Mouse (Mus musculus): ENCODE measurements around the gene Clybl.

Clybl gene

DNA sequence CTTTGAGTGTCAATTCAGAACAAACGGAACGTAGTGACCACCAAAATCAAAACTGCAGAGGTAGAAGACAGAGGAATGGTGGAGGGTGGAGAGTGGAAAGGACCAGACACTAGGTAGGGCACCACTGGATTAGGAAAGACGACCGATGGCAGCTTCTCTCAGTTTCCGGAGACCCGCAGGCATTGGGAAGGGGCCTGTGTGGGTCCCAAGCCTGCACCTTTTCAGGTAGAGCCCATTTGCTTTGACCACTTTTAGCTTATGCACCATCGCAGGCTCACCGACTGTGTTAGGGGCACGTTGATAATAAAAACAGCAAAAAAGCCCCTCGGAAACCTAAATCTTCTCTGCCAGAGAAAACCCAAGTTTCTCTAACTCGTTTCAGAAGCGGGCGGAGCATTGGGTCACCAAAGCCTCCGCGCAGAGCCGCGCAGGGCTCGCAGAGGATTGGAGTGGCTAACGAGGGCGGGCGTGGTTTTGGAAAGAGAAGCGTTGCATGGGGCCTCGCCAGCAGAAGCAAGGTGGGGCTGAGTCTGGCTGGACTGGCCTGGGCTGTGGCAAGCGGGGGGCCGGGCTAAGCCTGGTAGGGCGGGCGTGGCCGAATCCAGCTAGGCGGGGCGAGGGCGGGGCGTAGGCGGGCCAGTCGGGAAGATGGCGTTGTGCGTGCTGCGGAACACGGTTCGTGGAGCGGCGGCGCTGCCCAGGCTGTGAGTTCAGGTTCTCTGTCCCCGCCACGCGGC is at the start of gene Clybl:
Clybl (plus strand) TSS at position 627 of the 737 bp plus-strand sequence.
- DNase-seq (ENCODE audit: extremely low spot score, low spot score), result peak; percentile 96

DNA sequence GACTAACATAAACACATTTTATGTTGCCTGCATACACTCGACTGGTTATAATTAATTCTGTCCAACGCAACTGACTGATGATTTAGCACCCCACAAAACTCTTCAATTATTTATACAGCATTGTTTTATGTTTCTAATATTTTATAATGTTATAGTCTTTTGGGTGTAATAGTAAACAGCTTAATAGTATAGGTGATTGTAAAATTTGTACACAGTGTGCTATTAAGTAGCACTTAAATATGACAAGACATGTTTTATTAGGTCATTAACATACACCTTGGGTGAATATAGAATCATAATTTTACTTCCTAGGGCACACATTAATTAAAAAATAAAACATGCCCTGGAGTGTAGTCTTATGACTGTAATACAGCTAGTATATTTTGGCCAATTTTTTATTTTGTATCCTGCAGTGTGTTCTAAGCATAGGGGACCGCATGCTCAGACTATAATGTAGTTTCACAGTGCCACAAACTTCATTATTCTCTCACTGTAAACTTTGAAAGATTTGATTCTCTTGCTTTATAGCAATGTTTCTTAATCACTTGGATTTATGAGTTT is 45.1 kb upstream of the Clybl start:
- DNase-seq (ENCODE audit: extremely low spot score, low spot score), result no peak

DNA sequence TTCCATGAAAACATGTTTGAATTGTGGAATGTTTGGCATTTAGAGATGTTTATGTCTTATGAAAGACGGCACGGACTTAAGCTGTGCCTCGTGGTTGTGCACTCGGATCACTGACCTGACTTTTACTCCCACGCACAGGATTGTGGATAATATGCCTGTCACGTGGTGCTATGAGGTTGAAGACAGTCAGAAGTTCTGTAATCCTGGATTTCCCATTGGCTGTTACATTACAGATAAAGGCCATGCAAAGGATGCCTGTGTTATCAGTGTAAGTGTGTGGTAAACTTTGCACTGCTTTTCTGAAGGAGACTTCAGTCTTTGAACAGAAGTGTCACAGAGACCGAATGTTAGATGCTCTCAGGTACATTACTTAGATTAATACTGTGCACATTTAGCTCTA is 44.3 kb upstream of the Clybl start:
- no peak for DNase-seq (ENCODE audit: extremely low spot score, low spot score)

DNA sequence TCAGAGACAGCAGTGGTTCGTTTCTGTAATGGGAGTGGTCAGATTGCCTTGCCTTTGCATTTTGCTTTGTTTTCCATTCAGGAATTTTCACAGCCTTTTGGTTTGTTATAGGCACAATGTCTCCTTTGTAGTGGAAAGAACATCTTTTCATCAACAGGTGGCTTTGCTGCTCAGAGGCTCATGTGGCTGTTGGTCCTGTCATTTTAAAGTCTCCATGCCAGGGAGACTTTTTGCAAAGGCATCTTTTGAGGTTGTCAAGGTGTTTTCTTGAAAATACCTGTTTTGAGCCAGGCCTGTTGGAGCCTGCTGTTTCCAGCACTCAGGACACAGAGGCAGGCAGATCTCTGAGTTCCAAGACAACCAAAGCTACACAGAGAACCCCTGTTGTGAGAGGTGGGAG is 41.4 kb upstream of the Clybl start:
- no peak for DNase-seq (ENCODE audit: extremely low spot score, low spot score)

DNA sequence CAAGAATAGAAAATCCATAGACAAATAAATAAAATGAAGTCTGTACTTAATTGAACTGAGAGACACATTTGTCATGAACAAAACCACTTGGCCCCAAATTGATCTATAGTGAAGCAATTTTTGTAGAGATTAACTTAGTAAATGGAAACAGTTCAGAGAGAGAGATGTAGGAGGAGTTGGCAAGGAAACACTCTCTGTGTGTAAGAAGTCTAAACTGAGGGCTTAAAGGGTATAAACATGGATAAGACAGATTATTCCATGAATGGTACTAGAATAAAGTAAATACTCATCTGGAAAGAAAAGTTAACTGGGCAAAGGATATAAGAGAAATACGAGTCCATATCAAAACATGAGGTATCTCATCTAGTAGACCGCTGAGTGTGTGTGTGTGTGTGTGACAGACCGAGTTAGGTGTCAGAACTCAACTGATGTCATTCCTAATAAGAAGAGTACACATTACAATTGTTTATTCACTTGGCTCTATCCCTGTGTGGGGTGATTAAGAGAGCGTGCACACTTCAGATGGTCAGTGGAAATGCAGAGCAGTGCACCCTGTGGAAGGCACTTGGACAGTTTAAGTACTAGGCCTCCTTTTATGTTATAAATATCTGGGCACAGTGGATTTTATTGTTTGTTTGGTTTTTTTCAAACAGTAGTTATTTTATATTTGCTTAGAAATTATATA is 37.8 kb upstream of the Clybl start:
- no peak for DNase-seq (ENCODE audit: extremely low spot score, low spot score)

DNA sequence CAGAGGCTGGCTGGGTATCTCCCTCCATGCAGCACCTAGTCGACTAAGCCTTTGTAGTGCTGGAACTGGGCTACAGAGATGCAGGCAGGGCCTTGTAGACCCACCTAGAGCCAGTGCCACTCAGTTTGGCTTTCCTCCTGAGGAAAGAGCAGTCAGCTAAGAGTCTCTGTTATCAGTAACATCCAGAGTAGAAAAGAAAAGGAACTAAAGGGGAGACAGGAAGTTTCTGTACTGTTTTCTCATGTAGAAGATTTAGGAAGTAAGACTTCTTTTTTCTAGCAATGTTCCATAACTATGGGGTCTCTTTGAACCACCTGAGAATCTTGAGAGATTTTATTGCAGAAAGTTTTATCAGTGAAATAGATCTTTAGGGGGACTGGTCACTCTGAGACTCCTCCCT is 36.1 kb upstream of the Clybl start:
- DNase-seq (ENCODE audit: extremely low spot score, low spot score), result no peak

DNA sequence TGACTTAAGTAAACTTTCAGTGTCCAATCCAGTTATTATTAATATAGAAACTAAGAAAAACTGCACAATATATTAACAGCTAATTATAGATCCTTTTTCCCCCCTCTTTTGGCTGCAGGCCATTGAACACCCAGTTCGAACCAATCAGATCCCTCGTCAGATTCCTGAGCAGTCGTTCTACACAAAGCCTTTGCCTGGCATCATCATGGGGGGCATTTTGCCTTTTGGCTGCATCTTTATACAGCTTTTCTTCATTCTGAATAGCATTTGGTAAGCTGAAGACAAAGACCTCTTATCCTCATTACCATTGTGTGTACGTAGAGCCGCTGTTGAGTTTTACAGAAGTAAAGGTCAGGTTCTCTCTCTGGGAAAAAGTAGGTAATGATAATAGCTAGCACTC is 30.9 kb upstream of the Clybl start:
- DNase-seq (ENCODE audit: extremely low spot score, low spot score), result no peak

DNA sequence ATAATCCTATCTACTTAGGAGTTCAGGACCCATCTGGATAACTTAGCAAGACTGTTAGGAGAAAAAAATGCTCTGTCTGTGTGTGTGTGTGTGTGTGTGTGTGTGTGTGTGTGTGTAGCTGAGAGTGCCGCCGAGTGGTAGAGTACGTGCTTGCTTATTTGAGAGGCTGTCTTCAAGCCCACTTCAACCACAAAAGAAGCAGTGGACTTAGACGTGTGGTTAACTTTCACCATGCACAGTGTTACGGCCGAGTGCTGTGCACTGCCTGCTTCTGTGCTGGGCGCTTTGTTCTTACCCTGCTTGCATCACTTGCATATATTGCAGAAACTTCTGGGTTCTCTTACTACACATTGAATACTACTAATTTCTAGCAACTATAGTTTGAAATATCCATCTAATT is 23.8 kb upstream of the Clybl start:
- DNase-seq (ENCODE audit: extremely low spot score, low spot score), result no peak

DNA sequence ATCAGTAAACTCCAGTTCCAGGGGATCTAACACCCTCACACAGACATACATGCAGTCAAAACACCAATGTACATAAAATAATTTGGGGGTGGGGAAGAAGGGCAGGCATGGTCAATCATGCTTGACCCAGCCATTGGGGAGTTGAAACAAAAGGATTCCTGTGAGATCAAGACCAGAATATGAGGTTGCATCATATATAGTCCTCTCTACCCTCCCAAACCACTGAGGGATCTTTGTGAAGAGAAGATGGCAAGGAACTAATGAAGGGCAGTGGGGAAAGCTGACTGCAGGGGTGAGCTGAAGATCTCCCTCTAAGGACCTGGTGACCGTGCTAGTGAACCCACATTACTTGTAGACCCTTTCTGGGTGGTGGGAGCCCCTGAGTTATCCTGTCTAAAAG is 20.6 kb upstream of the Clybl start:
- DNase-seq (ENCODE audit: extremely low spot score, low spot score), result no peak

DNA sequence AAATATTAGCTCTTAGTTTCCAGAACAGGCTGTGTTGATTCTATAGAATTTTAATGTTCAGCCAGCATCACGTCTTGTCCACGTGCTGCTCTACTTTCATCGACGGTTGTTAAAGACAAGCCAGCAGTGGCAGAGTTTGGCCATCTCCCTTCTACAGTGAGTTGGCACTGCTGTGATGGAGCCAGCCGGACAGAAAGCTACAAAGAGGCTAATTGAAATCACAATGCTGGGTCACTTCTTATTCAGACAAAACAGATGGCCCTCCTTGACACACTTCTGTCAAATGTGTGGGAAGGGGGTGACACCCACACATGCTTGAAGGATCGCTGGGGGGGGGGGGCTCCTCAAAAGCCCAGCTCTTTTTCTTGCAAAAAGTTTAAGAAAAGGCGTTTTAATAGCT is 12.6 kb upstream of the Clybl start:
- DNase-seq (ENCODE audit: extremely low spot score, low spot score), result no peak

DNA sequence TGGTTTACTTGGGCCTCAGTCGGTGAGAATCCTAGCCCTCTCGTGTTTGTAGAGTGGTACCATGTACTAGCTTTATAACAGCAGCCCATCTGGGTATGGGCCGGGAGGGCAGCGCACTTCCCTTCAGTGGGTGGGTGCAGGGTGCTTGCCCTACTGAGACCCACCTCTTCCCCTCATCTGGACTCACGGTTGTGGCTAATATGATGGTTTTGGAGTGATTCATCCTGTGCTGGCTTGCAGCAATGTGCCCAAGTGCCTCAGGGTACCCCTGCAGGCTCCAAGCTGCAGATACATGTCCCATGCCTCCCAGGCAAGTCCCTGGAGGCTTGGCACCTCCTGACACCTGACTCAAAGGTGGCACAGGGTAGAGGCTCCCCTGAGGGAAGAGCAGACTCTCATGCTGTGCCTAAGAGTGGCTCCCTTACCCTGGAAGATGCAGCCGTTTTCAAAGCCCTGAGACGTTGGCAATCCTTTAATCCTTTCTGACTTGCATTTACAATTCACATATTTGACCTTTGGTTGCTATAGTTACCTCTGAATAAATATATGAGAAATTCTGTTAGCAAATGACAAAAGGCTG is 11.2 kb upstream of the Clybl start:
- DNase-seq (ENCODE audit: extremely low spot score, low spot score), result no peak

DNA sequence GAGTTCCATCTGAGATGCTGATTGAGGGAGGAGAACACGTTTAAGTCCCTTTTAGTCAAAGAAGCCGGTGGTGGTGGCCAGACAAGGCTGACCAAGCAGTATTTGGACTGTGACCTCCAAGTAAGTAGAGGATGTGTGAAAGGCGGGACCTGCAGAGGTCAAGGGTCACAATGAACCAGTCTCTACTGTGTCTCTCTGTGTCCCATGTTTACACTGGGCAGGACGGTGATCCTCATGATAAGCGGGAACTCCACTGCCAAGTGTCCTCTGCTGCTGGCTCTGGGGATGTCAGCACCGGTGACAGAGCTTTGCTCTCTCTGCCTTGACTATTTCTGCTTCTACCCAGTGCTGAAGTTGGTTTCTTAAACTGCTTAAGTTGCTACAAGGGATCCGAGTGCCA is 10.5 kb upstream of the Clybl start:
- DNase-seq (ENCODE audit: extremely low spot score, low spot score), result no peak

DNA sequence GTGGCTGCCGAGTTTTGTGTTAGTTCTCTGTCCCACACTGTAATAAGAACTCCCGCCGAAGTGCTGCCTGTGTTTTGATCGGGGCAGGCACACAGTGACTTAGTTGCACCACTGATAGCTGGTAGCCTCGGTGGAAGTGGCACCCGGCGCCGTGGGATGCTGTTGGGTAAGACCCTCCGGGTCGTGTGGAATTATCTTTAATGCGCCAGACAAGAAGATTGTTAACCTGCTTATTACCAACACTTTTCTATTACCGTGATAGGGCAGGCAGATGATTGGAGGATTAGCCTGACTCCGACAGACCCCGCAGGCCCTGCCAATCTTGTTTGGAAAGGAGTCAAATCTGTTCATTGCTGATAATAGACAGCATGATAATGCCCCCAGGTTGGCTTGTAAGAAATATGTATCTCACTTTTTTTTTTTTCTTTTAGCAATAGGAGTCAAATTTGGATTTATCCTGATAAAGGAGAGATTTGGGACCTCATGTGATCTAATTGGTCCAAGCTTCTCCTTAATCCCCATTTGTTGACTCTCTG is 5.2 kb upstream of the Clybl start:
- DNase-seq (ENCODE audit: extremely low spot score, low spot score), result no peak

DNA sequence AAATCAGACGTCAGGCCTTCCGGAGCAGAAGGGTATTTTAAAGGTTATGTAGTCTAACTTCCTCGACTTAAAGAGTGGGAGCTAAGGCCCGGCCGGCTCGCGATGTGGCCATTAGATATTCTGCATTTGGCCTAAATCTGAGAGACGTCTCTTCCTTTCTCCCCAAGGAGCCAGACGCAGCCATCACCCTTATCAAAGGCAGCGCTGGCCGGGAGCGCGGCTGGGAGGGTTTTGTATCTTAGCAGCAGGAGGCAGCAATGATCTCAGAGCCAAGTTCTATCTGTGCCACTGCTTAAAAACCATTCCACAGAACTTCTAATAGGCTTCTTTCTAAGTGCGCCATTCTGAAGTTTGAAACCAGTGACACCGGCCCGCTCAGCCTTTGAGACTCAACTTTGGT is 2.2 kb upstream of the Clybl start:
- no peak for DNase-seq (ENCODE audit: extremely low spot score, low spot score)

DNA sequence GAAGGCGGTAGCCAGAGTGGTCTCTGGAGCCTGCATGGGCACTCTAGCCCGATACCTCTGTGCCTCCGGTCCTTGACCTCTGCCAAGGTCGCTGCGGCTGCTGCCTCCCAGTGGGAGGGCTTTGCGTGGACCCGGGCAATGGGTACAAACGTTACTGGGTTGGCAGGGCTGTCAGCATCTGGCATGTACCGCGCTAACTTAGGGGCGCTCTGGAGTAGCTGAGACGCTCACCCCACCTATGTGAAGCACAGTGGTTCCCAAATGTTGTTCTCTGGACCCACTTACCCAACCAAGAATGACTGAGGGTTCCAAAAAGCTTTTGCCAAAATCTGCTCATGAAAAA is 282 bp downstream of the Clybl start:
- no peak for DNase-seq (ENCODE audit: extremely low spot score, low spot score)

DNA sequence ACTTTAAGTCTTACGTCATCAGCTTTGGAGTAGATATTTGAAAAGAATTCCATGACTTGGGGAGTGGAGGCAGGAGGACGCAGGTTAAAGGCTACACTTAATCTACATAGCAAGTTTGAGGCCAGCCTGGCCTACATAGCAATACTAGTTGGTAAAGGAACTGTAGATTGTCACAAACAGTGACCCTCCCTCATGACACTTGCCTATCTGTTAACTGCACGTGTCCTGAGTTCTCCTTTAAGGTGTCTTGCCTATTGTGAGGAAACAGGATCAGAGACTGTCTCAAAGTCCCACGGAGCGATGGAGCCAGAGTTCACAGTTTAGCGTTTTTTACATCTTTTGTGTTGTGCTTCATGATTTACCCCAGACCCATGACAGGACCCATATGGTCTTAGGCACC is 716 bp downstream of the Clybl start:
- DNase-seq (ENCODE audit: extremely low spot score, low spot score), result no peak

DNA sequence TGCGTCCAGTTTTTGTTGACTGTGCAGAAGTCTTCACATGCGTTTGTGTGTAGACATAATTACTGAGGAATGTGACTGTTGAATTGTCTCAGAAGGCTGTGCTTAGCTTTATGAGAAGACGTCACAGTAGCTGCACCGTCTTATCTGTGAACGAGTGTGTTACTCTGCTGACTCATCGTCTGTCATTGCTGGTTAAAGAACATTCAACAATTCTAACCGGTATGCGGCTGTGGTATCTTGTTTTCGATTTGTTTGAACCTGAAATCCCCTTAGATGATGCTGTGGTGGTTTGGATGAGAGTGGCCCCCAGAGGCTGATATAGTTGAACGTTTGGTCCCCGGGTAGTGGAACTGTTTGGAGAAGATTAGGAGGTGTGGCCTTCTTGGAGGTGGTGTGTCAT is 2.5 kb downstream of the Clybl start:
- DNase-seq (ENCODE audit: extremely low spot score, low spot score), result no peak

DNA sequence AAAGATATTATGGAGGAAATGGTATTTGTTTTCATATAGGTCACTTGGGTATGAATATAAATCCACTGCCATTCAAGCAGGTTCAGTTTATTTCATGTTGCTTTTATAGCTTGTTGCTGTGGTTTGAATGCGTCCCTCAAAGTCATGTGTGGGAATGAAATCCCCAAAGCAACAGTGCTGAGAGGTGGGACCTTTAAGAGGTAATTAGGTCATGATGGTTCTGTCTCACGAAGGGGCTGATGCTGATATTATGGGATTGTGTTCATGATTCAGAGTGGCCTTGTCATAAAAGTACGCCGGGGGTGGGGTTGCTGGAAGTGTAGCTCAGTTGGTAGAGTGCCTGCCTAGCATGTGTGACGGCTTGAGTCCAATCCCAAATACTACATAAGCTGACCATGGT is 6.7 kb downstream of the Clybl start:
- DNase-seq (ENCODE audit: extremely low spot score, low spot score), result no peak

DNA sequence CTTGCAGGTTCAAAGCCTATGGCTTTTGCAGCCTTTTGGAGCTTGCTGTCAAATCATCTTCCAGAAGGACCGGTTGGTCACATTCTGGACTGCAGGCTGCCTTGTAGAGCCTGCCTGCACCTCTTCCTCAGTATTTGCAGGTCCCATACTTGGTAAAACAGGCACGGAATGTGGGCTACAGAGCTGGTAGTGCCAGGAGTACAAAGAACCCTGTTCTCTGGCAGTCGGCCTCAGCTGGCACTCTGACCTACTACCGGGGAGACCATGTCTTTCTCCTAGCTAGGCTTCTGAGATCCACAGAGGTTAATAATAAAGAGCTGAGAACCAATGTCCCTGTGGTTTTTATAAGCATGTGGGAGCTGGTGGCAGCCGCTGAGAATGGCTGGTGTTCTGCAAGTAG is 8.4 kb downstream of the Clybl start:
- DNase-seq (ENCODE audit: extremely low spot score, low spot score), result no peak

DNA sequence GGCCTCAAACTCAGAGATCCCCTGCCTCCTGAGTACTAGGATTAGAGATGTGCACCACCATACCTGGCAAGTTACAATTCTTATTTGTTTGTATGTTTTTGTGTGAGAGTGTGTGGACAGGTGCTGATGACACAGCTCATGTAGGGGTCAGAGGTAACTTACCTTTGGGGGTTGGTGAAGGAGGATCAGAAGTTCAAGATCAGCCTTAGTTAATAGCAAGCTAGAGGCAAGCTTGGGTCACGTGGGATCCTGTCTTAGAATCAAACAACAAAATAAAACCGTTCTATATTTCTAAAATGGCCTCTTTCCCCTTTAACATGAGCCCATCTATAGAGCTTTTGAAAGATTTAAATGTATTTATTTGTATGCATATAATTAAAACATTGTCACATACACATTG is 9.0 kb downstream of the Clybl start:
- DNase-seq (ENCODE audit: extremely low spot score, low spot score), result no peak

DNA sequence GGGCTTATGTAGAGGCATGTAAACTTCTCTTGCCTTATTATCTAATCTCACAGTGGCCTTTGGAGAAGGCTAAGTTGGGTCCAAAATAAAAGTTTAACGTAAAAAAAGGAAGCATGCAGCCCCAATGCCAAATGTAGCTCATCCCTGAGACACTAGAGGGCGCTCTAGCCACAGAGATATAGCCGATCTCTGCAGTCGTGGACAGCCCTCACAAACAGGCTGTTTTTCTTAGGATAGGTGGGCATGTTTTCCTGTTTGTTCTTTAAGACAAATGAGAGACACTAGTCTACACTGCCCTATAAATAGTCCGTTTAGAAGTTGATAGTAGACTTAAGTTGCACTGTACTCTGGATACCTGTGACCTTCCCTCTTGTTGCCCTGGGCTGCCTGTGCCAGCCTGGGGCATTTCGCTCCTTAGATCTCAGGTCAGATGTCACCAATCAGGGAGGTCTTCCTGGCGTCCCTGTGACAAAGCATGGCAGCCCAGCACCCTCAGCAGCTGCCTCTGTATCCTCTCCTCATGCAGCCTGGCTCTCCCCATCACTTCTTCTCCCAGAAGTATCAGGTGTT is 9.5 kb downstream of the Clybl start:
- peak; percentile 77 for DNase-seq (ENCODE audit: extremely low spot score, low spot score)

DNA sequence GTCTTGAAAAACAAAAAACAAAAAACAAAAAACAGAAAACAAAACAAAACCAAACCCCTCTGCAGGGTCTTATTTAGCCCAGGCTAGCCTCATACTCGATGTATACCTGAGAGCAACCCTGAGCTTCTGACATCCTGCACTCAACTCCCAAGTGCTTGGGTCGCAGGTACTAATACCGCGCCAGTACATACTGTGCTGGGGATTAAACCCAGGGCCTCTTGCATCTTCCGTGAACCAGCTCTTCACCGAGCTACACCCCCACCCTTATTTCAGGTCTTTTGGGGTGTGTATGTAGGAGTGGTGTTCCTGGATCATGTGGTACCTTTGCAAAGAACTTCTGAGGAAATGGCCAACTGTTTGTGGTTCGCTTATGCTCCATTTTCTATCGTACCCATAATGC is 13.1 kb downstream of the Clybl start:
- no peak for DNase-seq (ENCODE audit: extremely low spot score, low spot score)
